Mouse (Mus musculus): Measurements from ENCODE around the gene Pip4k2c.

DNA sequence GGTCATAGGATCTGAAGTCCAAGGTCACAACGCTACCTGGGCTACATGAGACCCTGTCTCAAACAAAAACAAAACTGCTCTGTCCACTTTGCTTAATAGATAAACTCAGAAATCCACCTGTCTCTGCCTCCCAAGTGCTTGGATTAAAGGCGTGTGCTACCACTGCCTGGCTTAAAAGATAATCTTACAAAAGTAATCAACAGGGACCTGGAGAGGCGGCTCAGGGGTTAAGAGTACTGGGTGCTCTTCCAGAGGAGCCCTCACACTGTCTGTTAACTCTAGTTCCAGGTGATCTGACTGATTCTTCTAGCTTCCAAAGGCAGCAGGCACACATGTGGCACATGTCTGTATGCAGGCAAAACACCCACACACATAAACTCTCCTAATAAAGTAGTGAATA, 8.3 kb downstream of the Pip4k2c start:
- TF ChIP-seq CTCF (conservative IDR thresholded peaks at IDR 0.05; ENCODE audit: low read length) (no peak), NANOG (IDR thresholded peaks at IDR 0.05; ENCODE audit: borderline replicate concordance, low read length) (no peak)

Measured in E14TG2a.4 (cell line).